Mouse (Mus musculus): ENCODE data around the gene Mkks.
"Not testable (repeated sequence)": the region's sequence is repeated elsewhere in the genome, so short reads cannot be mapped to it uniquely, and the experiment has no call there.

Mkks gene

GRCm38 (mm10) chr2:136891068-136891950, at the start of gene Mkks, which contains the start of the genes Slx4ip and AL731706.1:
Gene Mkks, minus strand, starts transcription at chr2:136891389.
Gene Slx4ip, plus strand, starts transcription at chr2:136891218.
Gene AL731706.1, minus strand, starts transcription at chr2:136891389.
- peak; percentile 99 for DNase-seq (ENCODE audit: low spot score)

- no peak for DNase-seq (ENCODE audit: low spot score)
Observed at GRCm38 (mm10) chr2:136938249-136938648, 47.1 kb upstream of the Mkks start.

GRCm38 (mm10) chr2:136936391-136937288, 45.5 kb upstream of the Mkks start:
- no peak for DNase-seq (ENCODE audit: low spot score)

- no peak for DNase-seq (ENCODE audit: low spot score)
Observed at GRCm38 (mm10) chr2:136921003-136921408, 29.8 kb upstream of the Mkks start.

GRCm38 (mm10) chr2:136920257-136920993, 29.2 kb upstream of the Mkks start:
- DNase-seq (ENCODE audit: low spot score) = no peak

- DNase-seq (ENCODE audit: low spot score) = no peak
Observed at GRCm38 (mm10) chr2:136919433-136919832, 28.2 kb upstream of the Mkks start.

DNA sequence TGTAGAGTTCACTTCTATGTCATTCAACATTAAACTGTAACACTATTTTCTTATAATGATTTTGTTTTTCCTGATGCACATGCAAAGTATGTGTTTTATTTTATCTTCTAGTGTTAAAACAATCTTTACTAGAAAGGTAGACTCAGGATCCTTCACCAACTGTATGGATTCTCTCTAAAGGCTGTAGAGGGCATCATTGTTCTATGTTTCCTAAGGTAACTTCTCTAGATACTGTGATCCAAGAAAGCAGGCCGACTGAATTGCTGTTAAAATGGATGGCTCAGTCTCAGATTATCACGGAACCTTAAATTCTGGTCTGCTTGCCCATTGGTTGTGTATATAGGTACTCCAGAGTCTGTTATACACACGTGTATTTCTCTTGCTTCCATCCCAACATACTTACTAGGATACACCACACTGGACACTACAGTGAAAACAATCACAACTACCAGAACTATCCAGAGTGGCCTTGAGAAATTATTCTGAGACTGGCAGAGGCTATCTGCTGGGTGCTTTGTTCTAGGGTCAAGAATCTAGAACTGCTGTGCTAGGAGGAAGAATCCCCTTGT, 23.2 kb upstream of the Mkks start:
- no peak for DNase-seq (ENCODE audit: low spot score)

DNA sequence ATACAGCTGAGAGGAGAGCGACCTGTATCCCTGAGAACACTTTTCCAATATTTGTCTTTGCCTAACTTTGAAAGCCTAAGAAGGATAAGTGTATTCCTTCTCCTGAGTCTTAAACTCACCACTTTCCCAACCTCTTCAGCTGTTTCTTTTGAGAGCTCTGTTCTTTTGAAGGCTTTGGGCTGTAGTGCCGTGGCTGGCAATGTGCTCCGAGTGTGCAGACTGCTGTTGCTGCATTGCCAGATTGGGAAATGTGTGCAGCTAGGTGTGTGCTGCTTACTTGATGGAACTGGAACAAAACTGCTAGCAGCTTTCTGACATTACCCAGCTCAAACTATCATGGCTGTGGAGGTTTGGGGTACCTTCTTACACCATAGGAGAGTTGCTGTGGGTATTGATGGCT, 21.8 kb upstream of the Mkks start:
- DNase-seq (ENCODE audit: low spot score) = no peak

DNA sequence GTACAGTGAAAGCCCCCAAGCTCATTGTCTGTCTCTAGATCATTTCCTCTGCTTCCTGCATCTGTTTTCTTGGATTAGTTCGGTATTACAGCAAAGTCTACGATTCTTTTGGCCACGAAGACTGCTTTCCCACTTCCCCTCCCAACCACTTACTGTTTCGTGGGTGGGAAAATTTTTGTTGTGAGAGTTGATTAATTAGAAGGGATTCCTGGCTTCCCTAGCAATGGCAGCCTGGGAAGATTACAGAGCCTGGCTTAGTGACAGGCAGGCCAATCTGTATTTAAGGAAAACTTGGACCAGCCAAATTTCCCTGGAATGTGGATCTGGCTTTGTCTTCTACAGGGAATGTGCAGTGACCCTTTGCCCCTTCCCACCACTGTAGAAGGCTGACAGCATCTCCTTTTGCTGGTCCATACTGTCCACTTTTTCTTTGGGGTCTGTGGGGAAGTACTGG, 20.8 kb upstream of the Mkks start:
- DNase-seq (ENCODE audit: low spot score) = no peak

- no peak for DNase-seq (ENCODE audit: low spot score)
Observed at GRCm38 (mm10) chr2:136909298-136909697, 18.1 kb upstream of the Mkks start.

DNA sequence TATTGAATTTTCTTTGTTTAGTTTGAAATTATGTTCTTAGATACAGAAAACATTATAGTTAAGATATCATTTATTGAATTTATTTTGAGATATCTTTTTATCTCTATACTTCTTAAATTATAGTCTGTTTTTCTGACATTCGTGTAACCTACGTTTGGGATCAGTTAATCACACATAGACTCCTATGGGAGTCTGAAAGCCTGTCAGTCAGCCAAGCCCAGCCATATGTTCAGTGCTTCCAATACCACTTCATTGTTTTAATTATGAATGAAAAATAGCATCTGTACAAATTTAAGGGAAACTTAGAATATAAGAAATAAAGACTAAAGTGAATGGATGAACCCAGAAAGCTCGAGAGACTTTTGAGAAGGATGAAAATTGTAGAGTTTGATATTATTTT, 17.4 kb upstream of the Mkks start:
- DNase-seq (ENCODE audit: low spot score) = no peak

GRCm38 (mm10) chr2:136896131-136896530, 4.9 kb upstream of the Mkks start:
- DNase-seq (ENCODE audit: low spot score) = no peak

DNA sequence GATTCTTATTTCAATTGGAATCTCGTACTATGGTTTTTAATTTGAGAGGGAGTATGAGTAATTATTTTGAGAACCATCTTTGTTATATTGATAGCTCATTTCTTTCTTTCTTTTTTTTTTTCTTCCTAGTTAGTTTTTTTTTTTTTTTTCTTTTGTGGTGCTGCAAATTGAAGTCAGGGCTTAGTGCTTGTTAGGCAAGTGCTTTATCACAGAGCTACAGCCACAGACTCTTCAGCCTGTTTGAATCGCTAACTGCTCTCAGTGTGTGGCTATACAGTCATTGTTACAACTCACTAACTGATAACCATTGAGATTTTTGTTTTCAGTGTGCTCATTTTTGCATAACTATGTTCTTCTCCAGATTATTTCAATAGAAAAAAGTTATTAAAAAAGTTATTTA, 3.3 kb upstream of the Mkks start:
- DNase-seq (ENCODE audit: low spot score) = no peak

DNA sequence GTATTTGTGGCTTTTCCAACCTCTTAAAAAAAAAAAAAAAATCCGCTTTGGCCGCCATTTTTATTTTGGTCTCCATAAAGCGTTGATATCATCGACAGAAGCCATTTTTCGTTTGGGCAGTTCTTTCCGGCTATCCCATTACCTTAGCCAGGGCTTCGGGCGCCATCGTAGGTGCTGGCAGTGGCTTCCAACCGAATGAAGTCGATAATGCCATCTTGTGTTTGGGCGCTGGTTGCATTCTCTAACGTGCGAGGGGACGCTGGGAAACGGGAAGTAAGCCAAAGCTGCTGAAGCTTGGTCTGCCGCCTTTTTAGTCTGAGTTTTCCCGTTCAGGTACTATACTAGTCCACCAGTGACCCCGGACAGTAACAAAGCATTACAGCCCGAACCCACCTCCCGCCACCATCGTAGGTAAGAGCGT, 772 bp upstream of the Mkks start:
- peak; percentile 96 for DNase-seq (ENCODE audit: low spot score)

DNA sequence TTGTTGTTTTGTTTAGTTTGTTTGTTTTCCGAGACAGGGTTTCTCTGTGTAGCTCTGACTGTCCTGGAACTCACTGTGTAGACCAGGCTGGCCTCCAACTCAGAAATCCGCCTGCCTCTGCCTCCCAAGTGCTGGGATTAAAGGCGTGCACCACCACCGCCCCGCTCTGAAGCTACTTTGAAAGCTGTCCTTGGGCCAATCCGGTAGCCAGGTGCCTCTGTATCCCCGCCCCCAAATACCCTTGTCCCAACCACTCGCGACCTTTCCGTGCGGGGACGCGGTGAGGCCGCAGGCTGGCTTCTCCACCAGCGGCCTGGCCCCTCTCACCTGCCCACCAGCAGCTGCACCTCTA, 497 bp downstream of the Mkks start:
- DNase-seq (ENCODE audit: low spot score) = not testable (repeated sequence)

DNA sequence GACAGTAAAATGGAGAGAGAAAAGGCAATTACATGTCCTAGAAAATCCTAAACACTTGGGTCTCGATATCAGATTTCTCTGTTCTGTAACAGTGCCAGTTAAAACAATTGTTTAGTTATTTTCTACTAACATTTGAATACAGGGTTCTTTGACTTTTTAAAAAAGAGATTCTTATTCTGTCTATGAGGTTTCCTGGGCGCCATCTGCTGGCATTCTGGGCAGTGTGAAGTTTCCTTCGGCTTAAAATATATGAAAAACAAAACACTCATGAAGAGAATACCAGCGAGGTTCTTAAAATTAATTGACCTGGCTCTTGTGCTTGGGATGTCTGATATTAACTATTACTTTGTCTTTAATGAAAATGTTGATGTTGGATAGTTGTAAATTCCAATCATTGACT, 4.3 kb downstream of the Mkks start:
- DNase-seq (ENCODE audit: low spot score) = no peak

DNA sequence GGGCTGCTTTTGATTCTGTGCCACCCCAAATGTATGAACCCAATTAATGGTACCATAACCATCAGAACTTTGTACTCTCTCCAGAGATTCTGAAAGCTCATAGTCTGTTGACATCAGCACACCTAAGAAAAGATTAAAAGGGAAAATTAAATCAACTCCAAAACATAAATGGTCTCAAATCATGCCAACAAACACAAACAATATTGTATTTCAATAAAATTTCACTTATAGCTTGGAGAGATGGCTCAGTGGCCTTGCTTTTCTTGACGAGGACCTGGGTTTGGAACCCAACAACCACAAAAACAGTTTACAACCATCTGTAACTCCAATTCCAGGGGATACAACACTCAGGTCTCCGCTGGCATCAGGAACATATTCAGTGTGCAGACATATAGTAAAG, 5.6 kb downstream of the Mkks start, which contains the start of gene AL731706.2:
Gene AL731706.2, minus strand, starts transcription at position 101 of the 400 bp plus-strand sequence.
- DNase-seq (ENCODE audit: low spot score) = no peak

GRCm38 (mm10) chr2:136854543-136855388, 36.4 kb downstream of the Mkks start:
- no peak for DNase-seq (ENCODE audit: low spot score)

DNA sequence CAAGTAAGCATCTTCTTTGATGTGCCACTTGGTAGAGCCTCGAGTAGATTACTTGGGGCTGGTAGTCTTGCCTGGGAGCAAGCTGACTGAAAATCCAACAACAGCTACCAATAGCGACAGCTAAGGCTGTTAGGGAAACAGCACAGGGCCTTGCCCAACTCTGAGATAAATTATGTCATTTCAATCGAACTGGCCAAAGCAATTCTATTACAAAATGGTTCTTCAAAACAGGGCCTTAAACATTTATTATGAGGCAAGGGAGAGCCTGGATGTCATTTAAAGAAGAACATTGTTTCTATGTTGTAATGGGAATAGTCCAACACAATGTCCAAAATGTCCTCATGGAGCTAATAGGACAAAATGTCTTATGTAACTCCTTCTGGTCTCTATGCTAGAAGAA, 40.8 kb downstream of the Mkks start:
- no peak for DNase-seq (ENCODE audit: low spot score)

DNA sequence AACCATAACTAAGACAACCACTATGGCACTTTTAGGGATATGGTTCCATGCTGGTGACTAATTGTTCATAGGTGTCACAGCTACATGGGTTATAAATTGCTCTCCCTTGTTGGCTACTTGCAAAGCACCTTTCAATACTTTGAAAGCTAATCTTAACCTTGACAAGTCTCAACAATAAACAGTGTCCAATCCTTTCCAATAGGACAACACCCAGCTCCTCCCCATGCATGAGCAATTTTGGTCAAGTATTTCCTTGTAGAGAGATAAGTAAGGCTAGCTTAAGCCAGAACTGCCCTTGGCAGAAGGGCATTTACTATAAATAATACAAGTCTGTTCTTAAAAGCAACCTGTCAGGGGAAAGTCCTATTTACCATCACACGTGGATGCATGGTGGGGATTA, 53.2 kb downstream of the Mkks start:
- DNase-seq (ENCODE audit: low spot score) = no peak

- no peak for DNase-seq (ENCODE audit: low spot score)
Observed at GRCm38 (mm10) chr2:136835882-136836281, 55.3 kb downstream of the Mkks start.
